Mouse (Mus musculus): ENCODE measurements around the gene Pole.

The Pole gene

GRCm38 (mm10) chr5:110285770-110286445 is at the start of gene Pole, which contains the start of gene Pxmp2:
TSS of gene Pole (plus strand) at chr5:110286306.
TSS of gene Pxmp2 (minus strand) at chr5:110286186.
- DNase-seq (ENCODE audit: extremely low spot score, low spot score), result peak; percentile 96

DNA sequence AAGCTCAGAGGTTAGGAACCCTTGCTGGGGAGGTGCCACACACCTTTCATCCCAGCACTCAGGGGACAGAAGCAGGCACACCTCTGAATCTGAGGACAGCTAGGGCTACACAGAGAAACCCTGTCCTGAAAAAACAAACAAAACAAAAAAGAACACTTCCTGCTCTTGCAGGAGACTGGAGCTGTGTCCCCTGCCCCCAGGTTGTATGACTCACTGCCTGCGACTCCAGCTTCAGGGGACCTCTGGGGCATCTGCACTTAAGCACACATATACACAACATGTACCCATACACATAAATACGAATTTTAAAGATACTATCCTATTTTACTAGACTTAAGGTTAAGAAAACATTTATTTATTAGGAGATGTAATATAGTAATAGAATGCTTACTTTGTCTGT is 42.0 kb upstream of the Pole start:
- no peak for DNase-seq (ENCODE audit: extremely low spot score, low spot score)

DNA sequence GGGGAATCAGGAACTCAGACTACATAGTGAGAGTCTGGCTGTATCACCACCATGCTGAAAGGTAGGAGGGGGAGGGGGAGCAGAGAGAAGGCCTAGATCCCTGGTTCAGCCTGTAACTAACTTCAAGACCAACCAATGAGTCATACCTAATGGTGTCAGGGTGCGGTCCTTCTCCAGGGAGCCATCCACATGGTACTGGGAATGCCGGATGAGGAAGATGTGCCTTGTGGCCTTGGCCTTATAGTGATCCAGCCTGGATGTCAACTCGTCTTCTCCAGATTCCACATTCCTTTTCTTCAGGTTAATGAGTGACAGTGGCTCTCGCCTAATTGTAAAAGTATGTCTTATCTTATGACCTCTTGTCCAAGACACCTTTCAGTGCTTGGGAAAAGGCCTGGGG is 19.2 kb upstream of the Pole start:
- no peak for DNase-seq (ENCODE audit: extremely low spot score, low spot score)

- DNase-seq (ENCODE audit: extremely low spot score, low spot score), result peak; percentile 97
Observed at GRCm38 (mm10) chr5:110269141-110270101, 16.7 kb upstream of the Pole start, which contains the start of gene Pgam5. TSS of gene Pgam5 (minus strand) at chr5:110269913.

DNA sequence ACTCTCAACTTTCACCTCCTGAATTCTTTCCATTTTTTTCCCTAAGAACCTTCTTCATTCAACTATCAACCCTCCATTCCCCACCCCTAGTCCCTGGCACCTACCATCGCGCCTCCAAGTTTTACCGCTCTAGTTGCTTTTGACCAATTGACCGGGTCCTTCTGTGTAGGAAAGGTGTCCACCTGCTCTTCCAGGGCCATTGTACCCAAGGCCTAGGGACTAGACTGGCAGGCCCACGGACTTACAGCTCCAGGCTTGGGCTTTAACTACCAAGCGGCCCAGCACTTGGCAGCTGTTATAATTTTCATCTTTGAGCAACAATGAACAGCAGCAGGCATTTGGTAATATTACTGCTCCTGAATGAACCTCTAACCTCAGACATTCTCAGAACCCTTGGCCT is 15.9 kb upstream of the Pole start:
- DNase-seq (ENCODE audit: extremely low spot score, low spot score), result no peak

- DNase-seq (ENCODE audit: extremely low spot score, low spot score), result no peak
Observed at GRCm38 (mm10) chr5:110274147-110274546, 12.0 kb upstream of the Pole start.

GRCm38 (mm10) chr5:110274846-110275245 is 11.3 kb upstream of the Pole start:
- no peak for DNase-seq (ENCODE audit: extremely low spot score, low spot score)

DNA sequence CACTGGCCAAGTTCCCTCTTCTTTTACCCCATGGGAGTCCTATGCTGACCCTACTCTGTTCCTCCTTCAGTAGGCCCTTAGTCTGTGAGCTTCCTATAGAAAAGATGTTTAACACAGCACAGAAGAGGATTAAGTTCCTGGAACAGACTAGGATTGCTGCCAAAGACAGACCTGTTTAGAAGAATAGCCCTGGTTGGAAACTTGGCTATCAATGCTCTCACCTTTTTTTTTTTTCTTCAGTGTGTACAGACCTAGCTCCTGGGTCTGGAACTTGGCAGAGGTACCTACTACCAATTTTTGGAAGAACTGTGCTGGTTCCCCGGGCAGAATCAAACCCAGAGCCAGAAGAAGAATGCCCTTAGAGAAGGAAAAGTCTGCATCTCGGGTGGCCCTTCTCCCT is 9.7 kb upstream of the Pole start:
- DNase-seq (ENCODE audit: extremely low spot score, low spot score), result no peak

GRCm38 (mm10) chr5:110276910-110277309 is 9.2 kb upstream of the Pole start:
- no peak for DNase-seq (ENCODE audit: extremely low spot score, low spot score)

DNA sequence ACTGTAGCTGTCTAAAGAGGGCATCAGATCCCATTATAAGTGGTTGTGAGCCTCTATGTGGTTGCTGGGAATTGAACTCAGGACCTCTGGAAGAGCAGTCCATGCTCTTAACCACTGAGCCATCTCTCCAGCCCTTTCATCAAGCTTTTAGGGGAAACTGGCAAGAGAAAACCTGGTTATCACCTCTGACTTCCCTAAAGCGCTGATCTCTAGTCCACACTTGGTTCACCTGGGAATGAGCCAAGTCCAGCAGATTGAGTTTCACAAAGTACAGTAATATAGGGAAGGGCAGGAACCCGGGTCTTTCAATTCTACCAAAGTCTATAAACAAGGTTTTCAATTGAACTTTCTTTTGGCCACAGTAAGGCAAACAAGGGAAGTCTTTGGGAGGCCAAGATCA is 4.1 kb upstream of the Pole start:
- DNase-seq (ENCODE audit: extremely low spot score, low spot score), result no peak

DNA sequence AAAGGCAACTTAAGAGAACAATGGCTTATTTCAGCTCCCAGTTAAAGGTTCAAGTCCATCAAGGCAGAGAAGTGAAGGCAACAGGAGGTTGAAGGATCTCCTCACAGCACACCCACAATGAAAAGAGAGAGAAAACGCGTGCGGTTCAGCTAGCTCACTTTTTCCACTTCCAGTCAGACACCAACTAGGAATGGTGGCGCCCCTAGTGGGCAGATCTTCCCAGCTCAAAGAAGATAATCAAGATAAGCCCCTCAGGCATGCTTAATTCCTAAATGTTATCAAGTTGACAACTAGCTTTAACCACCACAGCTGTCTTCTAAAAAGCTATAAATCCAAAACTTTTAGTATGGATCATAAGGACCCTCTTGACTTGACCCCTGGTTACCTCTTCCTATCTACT is 1.6 kb upstream of the Pole start:
- peak; percentile 44 for DNase-seq (ENCODE audit: extremely low spot score, low spot score)

GRCm38 (mm10) chr5:110285156-110285555 is 950 bp upstream of the Pole start:
- DNase-seq (ENCODE audit: extremely low spot score, low spot score), result peak; percentile 34

DNA sequence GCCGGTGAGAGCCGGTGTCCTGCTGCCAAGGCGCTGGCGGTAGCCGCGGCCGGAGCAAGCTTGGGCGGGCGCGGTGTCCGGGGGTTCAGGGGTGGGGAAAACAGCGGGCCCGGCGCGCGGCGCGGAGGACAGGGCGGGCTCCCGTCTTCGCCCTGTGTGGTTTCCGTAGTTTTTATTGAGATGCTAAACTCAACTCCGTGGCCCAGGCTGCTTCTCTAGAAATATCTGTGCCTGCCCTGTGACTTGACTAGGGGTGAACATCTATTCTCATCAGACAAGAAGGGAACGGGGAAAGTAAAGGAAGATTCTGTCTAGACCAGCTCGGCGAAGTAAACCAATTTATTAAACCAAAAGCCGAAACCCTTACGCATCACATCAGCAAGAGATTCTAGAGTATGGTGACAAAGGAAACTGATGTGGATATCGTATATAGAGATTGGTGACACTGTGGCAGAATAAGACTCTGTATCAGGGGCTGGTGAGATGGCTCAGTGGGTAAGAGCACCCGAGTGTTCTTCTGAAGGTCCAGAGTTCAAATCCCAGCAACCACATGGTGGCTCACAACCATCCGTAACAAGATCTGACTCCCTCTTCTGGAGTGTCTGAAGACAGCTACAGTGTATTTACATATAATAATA is 459 bp downstream of the Pole start:
- no peak for DNase-seq (ENCODE audit: extremely low spot score, low spot score)

GRCm38 (mm10) chr5:110287084-110287475 is 974 bp downstream of the Pole start:
- DNase-seq (ENCODE audit: extremely low spot score, low spot score), result no peak

DNA sequence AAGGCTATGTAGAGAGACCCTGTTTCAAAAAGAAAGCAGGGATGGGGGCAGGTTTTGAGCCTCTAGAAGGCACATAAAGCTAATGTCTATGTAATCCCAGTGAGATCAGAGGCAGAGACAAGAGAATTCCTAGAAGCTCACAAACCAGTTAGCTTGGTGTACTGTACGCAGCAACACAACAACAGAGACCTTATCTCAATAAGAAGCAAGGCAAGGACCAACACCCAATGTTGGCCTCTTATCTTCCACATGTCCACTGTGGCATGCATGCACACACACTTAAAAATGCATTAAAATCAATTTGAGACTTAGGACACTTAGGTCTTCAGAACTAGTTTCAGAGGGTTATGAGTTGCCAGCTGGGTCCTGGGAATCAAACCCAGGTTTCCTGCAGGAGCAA is 5.5 kb downstream of the Pole start:
- no peak for DNase-seq (ENCODE audit: extremely low spot score, low spot score)

- DNase-seq (ENCODE audit: extremely low spot score, low spot score), result no peak
Observed at GRCm38 (mm10) chr5:110296637-110297036, 10.5 kb downstream of the Pole start.

- no peak for DNase-seq (ENCODE audit: extremely low spot score, low spot score)
Observed at GRCm38 (mm10) chr5:110300591-110300990, 14.5 kb downstream of the Pole start.

GRCm38 (mm10) chr5:110308861-110309260 is 22.8 kb downstream of the Pole start:
- DNase-seq (ENCODE audit: extremely low spot score, low spot score), result no peak

- no peak for DNase-seq (ENCODE audit: extremely low spot score, low spot score)
Observed at GRCm38 (mm10) chr5:110313127-110313526, 27.0 kb downstream of the Pole start.

DNA sequence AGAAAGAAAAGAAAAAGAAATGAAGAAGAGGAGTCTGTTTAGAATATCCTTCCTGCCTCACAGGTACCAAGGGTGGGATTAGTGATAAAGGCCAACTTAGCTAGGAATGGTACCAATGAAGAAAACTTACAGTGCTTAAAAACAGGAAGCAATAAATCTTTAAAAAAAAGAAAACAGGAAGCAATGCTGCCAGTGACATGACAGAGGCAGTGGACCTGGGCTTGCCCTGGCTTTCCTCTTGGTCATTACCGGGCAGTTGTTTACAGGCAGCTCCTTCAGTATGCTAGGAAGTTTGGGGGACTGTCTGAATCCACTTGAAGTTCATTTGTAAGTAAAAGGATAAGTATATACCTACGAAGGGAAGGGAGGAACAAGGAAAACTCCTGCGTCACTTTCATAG is 44.4 kb downstream of the Pole start:
- no peak for DNase-seq (ENCODE audit: extremely low spot score, low spot score)

DNA sequence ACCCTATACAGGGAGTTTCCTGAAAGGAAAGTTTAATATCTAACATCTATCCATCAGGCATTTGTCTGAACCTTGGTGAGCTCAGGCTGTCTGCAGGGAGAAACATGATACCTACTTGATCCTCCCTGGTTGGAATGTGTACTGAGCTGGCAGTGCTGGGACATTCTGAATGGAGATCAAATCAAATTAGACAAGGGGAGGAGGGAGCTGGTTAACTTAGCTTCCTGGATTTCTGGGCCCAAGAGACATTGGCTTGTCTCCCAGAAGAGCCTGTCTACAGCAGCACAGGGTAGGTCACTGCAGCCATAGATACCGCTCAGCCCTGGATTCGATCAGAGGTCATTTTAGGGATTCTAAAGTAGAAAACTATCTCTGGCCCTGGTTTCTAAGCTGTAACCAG is 52.7 kb downstream of the Pole start:
- no peak for DNase-seq (ENCODE audit: extremely low spot score, low spot score)

Measured in neural tube, embryonic 10.5 days (tissue).